Mouse (Mus musculus): ENCODE data around the gene Capn1.

Gene Capn1

GRCm38 (mm10) chr19:5954031-5954710, 61.5 kb downstream of the Capn1 start:
- no peak for DNase-seq (ENCODE audit: extremely low spot score, low spot score)

- DNase-seq (ENCODE audit: extremely low spot score, low spot score): no peak
These were observed 62.4 kb downstream of the Capn1 start for GRCm38 (mm10) chr19:5953201-5953770.

GRCm38 (mm10) chr19:5952071-5952691, 63.5 kb downstream of the Capn1 start:
- no peak for DNase-seq (ENCODE audit: extremely low spot score, low spot score)

GRCm38 (mm10) chr19:5951631-5952030, 64.1 kb downstream of the Capn1 start:
- no peak for DNase-seq (ENCODE audit: extremely low spot score, low spot score)

- no peak for DNase-seq (ENCODE audit: extremely low spot score, low spot score)
These were observed 65.5 kb downstream of the Capn1 start for GRCm38 (mm10) chr19:5950218-5950617.

- no peak for DNase-seq (ENCODE audit: extremely low spot score, low spot score)
These were observed 69.8 kb downstream of the Capn1 start for GRCm38 (mm10) chr19:5945891-5946290.

- DNase-seq (ENCODE audit: extremely low spot score, low spot score): no peak
These were observed 70.7 kb downstream of the Capn1 start for GRCm38 (mm10) chr19:5945027-5945426.

- no peak for DNase-seq (ENCODE audit: extremely low spot score, low spot score)
These were observed 71.6 kb downstream of the Capn1 start for GRCm38 (mm10) chr19:5944145-5944544.

- DNase-seq (ENCODE audit: extremely low spot score, low spot score): no peak
These were observed 72.3 kb downstream of the Capn1 start for GRCm38 (mm10) chr19:5943404-5943803.

- DNase-seq (ENCODE audit: extremely low spot score, low spot score): no peak
These were observed 73.1 kb downstream of the Capn1 start for GRCm38 (mm10) chr19:5942581-5942980.

- DNase-seq (ENCODE audit: extremely low spot score, low spot score): no peak
These were observed 75.0 kb downstream of the Capn1 start for GRCm38 (mm10) chr19:5940656-5941055.

GRCm38 (mm10) chr19:5940173-5940572, 75.5 kb downstream of the Capn1 start:
- no peak for DNase-seq (ENCODE audit: extremely low spot score, low spot score)

GRCm38 (mm10) chr19:5939715-5940114, 76.0 kb downstream of the Capn1 start:
- DNase-seq (ENCODE audit: extremely low spot score, low spot score): no peak

Data from neural tube, embryonic 10.5 days (tissue).